Mouse (Mus musculus) regulatory T cell (primary cell): ENCODE measurements around the gene Alyref.
"Not testable (repeated sequence)": the region's sequence is repeated elsewhere in the genome, so short reads cannot be mapped to it uniquely, and the experiment has no call there.

Source experiments
- in situ Hi-C: fragments of 300-600 bp; cut with MboI, MseI; formaldehyde crosslinking; loops from one replicate; pipeline ENCODE4 v1.15.1; 2025; ENCODE audit warnings: high pct_unique_total_duplicates

The Alyref gene

DNA sequence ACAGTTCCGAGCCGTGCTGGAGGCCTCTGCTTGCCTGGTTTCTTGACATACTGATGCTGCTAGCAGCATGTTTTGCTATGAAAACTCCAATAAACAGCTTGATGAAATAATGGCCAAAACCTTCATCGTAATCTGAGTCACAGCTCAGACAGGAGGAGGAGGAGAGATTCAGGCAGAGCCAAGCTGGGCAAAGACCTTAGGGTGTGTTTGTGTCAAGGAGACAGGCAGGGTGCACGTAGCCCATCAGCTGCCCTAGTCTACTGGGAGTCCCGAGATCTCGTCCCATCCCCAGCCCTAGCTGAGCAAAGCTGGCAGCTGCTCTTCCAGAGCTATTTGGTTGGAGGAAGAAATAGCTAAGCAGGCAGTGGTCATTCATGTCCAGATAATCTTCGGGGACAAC lies 7.5 kb upstream of the Alyref start:
- in situ Hi-C loops: no loop called here

DNA sequence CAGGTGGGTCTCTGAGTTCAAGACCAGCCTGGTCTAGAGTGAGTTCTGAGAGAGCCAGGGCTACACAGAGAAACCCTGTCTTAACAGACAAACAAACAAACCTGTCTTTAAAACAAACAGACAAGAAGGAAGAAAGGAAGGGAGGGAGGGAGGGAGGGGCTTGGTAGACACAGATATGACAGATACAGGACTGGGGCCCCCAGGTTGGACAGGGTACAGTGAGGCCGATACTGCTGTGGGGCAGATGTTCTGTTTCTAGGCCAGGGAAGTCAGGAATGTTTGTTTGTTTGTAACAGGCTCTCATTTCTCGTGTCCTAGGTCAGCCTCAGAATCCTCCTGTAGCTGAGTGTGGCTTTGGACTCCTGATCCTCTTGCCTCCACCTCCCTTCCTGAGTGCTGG lies 5.4 kb upstream of the Alyref start:
- in situ Hi-C loops: no loop called here

DNA sequence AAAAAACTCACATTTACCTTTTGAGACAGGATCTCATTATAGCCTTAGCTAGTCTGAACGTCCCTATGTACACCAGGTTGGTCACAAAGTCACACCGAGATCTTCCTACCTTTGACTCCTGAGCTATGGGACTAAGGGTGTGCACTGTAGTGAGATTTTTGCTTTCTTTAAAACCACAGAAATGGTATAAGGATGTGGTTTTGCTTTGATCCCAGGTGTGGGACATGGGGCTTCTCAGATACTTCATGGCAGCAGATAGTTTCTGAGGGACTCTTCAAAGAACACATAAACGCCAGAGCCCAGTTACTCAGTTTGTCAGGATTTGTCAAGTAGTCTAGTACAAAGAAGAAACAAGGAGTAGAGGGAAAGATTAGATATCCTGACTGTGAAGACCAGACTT lies 2.6 kb upstream of the Alyref start:
- in situ Hi-C loops: no loop called here

DNA sequence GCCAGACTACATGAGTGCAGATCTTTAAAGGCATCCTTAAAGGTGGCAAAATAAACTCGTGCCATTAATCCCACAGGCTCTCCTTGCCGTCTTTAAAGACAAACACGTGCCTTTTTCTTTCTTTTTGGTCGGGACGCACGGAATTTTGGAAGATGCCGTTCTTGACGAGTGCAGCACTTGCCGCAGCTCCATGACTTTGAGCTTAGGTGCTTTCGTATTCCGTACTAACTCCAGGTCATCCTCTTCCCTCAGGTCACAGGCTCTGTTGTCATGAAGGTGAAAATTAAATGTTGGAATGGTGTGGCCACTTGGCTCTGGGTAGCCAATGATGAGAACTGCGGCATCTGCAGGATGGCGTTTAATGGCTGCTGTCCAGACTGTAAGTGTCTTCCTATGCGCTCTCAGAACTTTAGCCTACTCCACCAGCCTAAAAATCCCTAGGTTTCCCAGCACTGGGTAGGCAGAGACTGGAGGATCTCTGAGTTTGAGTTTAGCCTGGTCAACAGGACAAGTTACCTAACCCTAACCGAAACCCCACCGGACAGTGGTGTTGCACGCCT lies 905 bp upstream of the Alyref start:
- in situ Hi-C loops: no loop called here

DNA sequence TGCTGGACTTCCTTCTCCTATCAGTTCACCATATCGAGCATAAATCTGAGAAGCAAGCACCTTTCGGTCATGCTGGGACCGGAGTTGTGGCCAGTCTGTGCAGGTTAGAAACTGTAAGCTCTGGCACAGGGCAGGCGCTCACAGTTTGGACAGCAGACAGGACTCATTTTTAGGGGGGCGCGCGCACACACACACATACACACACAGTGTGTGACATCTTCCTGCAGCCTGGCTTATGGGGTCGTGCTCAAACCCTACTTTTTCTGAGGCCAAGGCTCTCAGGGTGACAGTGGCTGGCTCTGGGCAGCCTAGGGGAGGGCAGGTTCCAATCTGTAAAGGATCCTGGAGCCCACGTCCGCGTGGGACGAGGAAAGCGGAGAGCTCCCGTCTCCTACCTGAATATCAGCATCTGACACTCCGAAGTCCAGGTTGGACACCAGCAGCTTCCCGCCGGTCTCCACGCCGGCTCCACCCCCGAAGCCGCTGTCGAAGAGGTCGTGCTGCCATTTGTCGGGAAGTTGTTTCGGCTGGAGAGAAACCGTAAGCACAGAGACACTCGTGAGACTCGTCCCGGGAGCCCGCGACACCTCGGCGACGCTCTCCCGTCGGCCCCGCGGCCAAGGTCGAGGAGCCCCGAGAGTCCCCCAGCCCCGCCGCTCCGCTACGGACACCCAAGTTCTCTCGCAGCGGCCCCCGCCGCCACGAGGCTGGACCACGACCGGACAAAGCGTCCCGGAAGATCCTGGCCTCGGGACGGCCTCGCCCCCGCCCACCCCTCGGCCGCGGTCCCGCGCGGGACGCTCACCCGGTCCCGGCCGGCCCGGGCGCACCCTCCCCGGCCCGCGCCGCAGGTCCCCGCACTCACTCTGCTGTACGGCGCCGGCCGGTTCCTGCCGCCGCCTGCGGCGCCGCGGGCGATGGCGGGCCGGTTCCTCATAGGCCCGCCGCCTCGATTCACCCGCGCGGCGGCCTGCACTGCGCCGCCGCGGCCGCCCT lies 627 bp downstream of the Alyref start:
- in situ Hi-C loops: no loop called here

DNA sequence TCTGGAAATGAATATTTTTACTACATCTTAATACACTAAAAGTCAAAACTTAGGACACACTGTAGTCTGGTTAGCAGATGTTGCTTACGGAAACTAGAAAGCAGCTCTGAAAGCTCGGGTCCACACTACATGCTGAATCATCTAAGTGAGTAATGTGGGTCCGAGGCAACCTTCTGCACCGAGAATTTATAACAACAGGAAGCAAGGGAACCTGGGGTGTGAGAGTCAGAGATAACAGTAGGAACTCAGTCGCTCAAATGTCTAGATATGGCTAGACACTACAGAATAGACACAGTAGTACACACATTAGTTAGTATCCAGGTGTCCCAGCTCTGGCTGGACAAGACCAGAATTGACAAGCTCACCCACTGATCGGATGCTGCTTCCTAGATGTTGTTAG lies 9.6 kb downstream of the Alyref start:
- in situ Hi-C loops: no loop called here

DNA sequence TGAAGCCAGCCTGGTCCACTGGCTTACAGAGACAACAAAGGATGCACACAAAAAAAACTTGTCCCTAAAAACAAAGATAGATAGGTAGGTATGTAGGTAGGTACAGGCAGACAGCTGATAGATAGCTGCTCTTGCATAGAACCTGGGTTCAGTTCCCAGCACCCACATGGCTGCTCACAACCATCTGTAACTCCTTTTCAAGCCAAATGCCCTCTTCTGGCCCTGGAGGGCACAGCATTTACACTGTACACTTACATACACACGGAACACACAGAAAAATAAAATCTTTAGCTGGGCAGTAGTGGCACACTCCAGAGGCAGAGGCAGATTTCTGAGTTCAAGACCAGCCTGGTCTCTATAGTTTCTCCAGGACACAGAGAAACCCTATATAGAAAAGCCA lies 14.2 kb downstream of the Alyref start:
- in situ Hi-C loops: no loop called here

DNA sequence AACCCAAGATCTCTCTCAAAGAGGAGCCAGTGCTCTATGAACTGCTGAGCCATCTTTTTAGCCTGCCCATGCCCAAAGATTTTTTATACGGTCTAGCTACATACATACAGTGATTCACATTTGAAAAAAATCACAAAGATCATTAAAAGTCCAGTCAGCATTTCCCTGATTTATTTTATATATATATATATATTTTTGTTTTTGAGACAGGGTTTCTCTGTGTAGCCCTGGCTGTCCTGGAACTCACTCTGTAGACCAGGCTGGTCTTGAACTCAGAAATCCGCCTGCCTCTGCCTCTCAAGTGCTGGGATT lies 15.2 kb downstream of the Alyref start:
- in situ Hi-C loops: not testable (repeated sequence)

DNA sequence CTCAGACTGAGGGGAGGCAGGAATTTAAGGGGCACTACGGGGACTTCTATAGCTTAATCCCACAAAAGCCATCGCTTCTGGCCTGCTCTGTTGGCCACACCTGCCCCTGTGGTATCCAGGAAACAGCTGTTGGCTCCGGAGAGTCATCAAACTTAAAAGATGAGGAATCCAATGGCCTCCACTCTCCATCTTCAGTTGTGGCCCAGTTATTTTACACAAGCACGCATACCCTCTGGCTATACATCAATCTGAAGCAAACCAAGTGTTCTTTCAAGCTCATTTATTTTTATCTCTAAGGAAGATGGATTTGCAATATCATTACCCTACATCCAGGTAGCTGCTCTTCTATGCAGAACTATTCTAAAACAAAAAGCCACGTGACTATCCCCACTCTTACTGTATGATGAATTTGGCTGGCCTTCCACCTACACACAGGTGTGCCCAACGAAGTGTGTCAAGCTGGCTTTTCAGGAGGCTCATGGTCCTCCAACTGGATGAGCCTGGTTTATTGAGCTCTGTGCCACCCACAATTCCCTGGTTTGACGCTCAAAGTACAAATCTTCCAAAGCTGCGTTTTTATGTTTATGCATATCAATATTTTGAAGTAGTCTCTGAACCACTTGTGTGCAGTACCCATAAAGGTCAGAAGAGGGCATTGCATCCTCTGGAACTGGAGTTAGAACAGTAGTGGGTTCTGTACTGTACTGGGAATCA lies 15.7 kb downstream of the Alyref start:
- in situ Hi-C loops: no loop called here

DNA sequence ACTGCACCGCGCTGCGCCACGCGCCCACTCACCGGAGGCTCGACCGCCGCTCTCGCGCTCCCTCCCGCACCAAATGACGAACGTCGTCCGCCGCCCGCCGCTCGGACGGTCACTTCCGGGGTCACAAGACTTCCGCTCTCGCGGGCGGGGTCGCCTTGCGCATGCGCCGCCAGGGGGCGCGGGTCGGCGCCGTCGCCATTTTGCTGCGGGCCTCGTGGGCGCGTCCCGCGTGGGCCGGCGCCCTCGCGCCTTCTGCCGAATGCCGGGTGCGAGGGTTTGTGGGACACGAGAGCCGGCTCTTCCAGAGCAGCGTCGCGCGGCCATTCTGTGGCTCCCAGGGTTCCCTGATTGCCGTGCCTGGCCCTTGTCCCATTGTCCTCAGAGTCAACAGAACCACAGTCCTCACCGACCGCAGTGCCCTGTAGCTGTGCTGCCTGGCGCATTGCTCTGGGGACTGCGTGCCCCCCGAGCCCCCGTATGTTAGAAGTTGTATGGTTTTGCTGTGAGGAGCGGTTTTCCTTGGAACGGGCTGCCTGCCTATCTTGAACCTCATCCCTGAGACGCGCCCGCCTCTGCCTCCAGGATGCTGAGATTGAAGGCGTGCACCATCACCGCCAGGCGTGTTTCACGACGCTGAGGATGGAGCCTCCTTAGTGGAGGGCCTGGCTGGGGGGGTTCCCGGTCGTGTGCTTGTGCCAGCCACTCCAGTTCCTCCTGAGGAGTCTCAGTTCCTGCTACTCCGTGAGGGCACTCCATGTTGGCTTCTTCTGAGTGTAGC lies 16.5 kb downstream of the Alyref start, which contains the start of gene Arhgdia:
TSS of gene Arhgdia (minus strand) at position 135 of the 778 bp plus-strand sequence.
- in situ Hi-C loops: no loop called here

DNA sequence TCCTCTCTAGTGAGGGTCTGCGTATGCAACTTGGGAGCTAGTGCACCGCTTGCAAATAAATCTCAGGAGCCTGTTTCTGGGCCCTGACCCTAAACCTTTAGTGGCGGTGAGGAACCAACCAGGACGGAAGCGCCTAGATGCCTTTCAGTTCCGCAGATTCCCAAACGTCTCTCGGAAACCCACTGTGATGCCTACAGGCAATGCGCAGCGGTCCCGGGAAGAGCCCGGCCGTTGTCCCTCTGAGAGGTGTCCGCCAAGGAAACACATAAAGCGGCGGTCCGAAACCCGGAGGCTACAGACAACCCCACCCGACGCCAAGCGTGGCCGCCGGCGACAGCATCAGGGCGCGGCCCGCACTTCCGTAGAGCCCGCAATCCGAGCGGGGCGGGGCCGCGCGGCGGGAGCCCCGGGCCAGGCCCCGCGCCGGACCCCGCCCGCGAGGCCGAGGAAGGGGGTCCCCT lies 17.3 kb downstream of the Alyref start:
- in situ Hi-C loops: no loop called here

DNA sequence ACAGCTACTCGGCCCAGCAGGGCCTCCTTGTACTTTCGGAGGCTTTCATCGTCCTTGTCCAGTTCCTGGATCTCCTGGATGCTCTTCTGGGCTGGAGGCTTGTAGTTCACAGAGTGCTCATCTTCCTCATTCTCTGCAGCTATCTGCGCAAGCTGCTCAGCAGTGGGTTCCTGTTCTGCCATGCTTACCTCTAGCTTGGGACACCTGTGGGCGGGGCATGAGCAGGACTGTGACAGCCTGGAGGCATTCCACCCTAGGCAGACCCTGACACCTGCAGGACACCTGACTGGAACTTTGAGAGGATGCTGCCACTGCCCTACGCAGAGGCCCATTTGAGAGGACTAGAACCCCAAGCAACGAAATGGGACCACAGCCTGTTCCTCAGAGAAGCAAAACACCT lies 18.0 kb downstream of the Alyref start:
- in situ Hi-C loops: no loop called here

DNA sequence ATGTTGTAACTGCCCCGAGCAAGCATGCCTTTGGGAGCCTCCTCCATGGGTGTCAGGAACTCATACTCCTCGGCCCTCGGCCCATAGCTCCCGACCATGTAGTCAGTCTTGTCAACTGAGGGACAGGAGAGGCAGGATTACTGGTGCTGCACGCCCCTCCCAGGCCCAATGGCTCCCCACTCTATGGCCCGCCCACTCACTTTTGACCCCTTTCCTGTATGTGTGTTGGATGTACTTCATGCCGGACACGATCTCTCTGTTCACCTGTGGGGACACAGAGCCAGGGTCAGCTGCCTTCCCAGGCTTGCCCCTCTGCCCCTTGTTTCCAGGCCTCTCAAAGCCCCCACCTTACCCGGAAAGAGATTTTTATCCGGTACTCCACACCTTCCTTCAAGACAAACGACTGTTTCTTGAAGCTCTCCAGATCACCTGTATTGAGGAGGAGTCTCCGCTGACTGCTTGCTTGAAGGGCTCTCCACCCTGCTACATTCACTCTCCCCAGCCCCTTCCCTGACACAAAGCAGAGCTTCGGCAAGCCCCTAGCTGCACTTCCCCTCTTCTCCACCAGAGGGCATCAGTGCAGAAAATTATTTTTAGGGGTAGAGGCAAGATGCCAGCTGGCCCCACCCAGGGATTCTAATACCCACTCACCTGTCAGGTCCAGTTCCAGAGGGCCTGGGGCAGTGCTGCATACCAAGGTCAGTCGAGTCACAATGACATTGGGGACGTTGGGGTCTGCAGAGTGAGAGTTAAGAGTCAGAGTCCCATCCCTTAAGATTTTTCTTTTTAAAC lies 18.7 kb downstream of the Alyref start:
- in situ Hi-C loops: no loop called here

DNA sequence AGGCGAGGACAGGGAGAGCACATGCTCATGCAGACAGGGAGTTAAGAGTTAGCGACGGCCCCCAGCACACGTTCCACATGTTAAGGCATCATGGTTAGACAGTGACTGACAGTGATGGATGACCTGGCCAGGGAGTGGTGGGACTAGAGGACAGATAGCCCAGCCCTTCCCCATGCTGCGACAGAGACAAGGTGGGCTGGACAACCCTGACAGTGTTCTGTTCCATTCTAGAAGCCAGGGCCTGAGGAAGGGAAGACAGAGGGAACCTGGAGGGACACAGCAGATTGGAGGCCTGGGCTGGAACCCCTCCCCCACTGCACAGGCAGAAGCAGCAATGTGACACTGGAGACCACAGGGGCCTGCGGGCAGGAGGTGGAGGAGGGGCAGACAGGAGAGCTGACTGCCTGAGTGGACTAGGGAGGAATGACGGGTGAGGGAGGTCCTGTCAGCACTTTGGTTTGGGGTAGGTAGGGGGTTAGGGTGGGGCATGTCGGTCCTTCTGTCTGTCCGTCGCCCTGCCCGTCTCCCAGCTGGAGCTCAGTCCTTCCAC lies 19.4 kb downstream of the Alyref start:
- in situ Hi-C loops: no loop called here

DNA sequence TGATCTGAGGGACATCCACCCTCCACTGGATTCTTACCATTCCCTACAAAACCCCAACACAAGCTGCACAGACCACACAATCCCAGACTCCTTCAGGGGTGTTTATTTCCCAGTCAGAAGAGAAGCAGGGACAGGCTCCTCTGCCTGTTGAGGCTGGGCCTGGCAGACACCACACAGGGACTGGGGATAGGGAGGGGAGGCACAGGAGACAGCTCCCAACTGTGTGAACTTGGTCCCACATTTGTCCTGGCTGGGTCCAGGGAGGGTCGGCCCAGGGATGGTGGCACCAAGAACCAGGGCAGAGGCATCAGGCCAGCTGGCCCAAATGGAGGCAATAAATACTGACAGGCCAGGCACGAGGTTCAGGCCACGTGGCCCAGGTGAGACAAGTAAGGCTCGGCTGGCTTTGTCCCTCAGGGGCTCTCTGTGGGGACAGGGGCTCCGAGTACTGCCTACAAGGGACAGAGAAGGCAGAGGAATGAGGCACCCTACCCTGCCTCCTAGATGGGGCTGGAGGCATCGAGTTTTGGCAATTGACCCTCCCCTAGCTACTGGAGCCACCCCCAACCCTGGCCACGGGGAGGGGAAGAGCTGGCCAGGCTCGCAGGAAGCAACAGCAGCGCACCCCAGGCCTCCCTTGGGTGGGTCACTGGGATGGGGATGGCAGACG lies 20.0 kb downstream of the Alyref start:
- in situ Hi-C loops: no loop called here

DNA sequence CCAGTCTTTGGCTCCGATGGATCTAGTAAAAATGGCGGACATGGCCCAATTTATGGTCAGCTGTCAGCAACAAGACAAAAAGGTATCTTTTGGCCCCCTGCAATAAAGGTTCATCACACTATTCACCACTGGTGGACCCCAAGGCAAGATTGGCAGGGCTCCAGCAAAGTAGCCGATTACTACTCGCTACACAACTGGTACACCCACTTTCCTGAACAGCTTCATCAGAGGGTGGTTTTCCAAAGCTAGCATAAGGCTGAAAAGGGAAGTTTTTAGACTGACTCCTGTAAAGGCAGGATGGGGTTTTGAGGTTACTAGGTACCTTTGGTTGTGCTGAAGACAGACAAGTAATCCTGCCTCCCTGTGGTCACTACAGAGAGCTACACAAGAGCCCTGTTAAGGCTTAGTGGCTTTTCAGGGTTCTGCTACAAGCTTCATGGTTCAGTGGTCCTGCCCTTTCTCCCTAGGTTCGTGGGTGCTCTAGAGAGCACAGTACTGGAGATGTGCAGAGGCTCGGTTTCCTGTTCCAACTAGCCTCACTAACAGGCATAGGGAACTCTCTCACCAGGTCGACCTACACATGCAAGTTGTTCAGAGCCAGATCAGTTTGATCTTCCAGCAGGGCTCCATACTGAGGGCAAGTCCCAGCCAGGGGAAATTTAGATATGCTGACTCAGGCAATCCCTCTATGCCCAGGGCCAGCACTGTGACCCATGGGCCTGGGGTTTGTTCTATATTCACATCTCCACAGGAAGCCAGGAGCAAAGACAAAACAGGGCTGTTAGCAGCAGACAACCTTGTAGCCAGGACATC lies 20.7 kb downstream of the Alyref start:
- in situ Hi-C loops: no loop called here

DNA sequence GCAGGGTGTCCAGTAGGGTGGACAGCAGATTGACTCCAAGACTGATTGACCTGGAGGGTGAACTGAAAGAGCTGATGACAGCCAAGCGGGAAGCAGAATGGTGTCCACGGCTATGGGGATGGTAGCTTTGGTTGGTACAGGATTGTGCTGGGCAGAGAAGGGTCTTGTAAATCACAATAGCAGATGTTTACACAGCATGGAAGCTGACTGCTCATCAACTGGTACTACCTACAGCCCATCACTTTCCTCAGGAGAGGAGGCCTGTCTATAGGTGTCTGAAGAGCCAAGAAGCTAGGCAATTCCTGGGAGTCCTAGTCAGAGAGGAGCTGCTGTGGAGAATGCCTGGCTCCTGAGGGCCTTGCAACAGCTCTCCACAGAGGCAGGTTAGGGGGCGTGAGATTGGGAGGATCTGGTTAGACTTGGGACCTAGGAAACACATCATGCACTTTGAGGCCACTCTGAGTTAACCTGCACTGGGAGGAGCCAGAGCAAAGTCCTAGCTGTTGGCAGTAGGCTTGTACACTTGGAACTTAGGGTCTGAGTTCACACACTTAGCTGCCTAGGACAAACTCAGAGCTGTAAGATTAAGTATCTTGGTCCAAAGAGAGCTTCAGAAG lies 21.7 kb downstream of the Alyref start:
- in situ Hi-C loops: no loop called here

DNA sequence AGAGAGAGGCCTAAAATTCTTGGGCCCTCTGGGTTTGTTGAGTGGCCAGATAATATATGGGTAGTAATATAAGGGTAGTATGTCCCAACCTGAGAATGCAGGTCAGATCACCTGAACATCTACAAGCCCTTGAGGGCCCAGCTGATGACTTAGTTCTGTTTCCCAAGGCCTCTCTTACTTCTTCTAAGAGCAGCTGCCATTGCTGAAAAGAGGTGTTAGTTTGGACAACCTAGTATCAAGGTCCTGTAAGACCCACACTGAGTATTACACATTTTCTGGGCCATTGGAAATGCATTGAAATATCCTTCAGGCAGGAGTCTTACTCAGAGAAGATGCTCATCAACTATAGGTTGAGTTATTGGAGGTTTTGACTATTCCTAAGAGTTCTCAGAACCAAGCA lies 22.2 kb downstream of the Alyref start:
- in situ Hi-C loops: no loop called here

DNA sequence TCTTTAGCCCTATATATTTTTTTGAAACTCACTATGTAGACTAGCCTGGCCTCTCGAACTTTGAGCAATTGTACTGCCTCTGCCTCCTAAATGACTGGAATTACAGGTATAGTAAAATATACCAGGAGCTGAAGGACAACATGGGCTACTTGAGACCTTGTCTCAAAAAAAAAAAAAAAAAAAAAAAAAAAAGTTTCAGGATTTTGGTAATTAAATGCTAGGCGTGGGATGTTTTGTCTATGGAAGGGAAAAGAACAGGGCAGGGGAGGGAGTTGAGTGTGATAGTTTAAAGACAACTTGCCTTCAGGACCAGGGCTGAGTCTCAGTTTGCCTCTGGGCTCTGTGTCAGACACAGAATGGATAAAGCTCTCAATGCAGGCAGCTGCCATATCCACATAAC lies 23.1 kb downstream of the Alyref start:
- in situ Hi-C loops: no loop called here
